Mouse (Mus musculus) brain, adult 2 months (tissue): ENCODE measurements around the gene Guca2b.

ENCODE experiments used
- DNase-seq: peaks from one replicate; pipeline ENCODE4 v3.0.0; 2011; ENCODE audit warnings: low read depth, low spot score

Guca2b gene

DNA sequence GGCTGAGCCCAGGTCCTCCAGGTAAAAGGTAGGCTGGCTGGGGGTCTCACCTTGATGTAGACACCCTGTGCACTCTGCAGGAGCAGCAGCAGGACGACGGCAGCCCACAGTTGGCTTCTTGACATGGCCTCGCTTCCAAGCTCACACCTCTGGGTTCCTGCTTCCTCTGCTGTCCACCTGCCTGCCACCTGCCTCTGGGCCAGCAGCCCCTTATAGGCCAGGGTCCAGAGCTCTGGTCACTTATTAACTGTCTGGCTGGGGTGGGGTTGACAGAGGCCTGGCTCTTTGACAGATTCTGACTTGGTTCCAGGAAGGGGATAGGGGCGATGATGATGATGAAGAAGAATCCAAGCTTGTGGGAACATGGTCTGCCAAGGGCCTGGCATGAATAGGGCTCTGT, at the start of gene Guca2b:
Gene Guca2b (minus strand): TSS at position 224 of the 400 bp plus-strand sequence.
- DNase-seq = no peak

DNA sequence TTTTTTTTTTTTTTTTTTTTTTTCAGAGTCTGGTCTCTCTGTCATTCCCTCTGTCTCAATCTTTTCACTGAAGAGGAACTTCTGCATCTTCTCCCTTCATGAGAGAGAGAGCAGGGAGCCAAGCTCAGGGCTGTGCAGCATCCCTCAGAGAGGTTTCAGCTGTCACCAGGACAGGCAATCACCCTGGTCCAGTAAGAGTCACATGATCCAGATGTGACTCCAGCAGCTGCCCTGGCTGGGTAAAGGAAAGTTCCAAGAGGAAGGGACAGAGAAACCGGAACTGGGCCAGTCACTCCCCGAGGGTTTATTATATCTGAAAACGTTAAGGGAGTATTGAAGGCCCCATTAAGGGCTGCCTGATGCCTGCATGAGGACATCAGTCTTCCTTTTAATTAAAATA, 49.0 kb upstream of the Guca2b start:
- no peak for DNase-seq

- no peak for DNase-seq
Observed at GRCm38 (mm10) chr4:119707326-119707725, 48.6 kb upstream of the Guca2b start.

DNA sequence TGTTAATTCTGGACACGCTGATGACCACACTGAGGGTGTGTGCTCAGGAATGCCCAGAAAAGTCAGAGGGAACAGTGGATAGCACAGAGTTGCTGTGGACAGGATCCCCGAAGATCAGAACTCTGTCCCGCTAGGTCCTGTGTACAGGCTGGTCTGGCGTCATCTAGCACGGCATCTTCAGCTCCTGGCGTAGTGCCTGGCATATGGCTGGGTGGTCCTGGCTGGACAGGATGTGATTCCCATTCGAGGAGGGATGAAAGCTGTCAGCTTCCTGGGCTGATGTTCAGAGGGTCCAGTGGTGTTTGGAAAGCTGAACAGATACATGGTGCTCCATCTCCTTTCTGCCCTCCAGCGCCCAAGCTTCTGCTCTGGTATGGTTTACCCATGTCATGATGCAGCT, 45.2 kb upstream of the Guca2b start:
- no peak for DNase-seq

- DNase-seq = no peak
Observed at GRCm38 (mm10) chr4:119701269-119701954, 42.7 kb upstream of the Guca2b start.

GRCm38 (mm10) chr4:119698339-119698738, 39.6 kb upstream of the Guca2b start:
- peak; percentile 35 for DNase-seq

- DNase-seq = no peak
Observed at GRCm38 (mm10) chr4:119685746-119686145, 27.0 kb upstream of the Guca2b start.

DNA sequence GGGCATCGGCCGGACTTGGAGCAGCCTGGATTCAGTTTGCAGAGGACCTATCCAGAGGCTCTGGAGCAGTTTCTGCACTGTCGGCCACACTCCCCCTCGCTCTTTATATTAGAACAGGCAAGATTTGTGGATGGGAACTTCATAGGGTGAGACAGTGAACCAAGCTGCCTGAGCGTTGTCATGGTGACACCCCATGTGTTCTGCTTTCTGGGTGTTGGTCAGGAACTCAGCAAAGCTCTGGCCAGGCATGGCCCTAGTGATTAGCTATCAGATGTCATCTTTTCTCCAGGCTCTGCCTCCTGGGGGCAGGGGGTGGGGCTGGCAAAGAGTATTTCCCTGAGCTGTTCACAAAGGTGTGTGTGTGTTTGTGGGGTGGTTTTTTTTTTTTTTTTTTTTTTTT, 23.8 kb upstream of the Guca2b start:
- peak; percentile 57 for DNase-seq

GRCm38 (mm10) chr4:119672685-119673084, 13.9 kb upstream of the Guca2b start:
- DNase-seq = peak; percentile 76

DNA sequence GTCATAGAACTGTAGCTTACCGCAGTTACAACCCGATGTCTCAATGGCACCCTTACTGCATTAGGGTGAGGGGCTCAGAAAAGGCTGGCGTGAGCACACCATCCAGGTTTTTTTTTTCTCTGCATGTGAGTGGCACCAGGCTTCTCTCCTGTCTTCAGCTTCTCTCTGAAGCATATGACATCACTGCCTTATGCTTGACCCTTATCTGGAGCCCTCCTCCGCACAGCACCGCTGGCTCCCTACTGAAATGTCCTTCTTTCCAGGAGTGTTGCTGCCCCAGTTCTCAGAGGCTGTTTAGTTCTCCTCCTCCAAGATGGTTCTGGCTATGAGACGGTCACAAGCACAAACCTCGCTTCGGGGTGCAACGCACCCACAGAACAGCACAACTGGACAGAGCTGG, 12.4 kb upstream of the Guca2b start:
- DNase-seq = no peak

DNA sequence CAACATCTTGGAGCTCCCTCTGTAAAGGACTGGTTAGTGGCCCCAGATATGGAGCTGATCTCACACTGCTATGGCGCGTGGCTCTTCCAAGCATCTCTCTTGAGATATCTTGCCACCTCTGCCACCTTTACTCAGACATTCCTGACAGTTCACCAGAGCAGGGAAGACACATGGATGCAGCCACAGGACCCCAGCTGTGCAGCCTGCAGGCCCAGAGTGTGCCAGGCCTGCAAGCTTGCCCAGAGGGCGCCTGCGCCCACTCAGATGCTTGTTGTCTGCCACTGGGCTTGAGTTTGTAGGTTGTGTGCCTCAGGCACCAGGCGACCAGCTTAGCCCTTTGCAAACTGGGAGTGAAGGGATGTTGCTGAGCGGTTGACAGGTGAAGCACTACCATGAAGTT, 12.0 kb upstream of the Guca2b start:
- DNase-seq = no peak

- no peak for DNase-seq
Observed at GRCm38 (mm10) chr4:119670210-119670555, 11.4 kb upstream of the Guca2b start.

DNA sequence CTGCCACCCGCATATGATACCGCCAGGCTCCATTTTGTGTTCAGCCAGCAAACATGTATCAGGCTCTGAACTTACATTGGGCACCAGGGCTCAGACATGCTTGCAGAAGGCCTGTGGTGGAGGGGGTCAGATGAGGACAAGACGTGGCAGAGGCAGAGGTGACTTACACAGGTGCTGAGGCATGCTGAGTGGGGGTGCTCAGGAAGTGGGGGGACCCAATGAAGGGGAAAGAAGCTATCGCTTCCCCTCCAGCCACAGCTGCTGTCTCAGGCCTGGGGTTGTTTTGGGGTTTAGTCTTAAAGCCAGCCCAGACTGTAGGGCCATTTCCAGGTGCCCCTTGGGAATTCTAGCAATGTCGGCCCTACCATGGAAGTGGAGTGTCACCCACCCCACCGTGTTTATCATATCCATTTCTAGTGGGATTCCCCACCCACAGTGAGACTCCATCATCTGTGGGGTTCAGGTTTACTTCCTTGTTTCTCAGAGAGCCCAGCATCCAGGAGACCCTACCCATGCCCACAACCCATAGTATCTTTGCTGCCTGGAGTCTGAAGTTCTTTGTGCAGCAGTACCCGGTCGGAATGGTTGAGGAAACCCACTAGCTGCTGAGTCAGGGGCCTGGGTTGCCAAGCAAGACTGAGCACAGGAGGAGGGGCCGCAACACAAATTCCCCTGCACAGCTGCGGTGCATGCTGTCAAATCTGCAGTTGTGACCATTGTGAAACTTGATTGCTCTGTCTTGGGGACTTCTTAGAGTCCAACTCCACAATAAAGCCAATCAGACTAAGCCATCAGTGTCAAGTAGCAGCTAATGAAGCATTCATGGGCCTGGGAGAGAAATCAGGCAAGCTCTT, 10.8 kb upstream of the Guca2b start:
- peak; percentile 56 for DNase-seq

DNA sequence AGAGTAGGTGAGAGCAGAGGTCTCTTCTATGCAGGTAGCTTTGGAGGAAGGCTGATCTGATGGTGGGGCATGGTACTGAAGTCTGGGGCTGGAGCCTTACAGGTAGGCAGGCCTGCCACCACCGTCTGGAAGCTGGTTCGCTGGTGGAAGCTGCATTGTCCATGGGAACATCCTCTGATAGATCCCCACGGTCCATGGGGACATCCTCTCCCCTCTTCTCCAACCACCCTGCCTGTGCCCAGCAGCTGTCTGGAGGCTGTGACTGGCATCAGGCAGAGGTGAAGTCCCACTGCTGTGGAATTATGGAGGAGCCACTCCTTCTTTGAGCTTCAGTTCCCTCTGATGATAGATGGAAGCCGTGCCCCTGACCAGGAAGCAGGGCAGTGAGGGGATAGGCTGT, 9.8 kb upstream of the Guca2b start:
- no peak for DNase-seq

GRCm38 (mm10) chr4:119668185-119668584, 9.4 kb upstream of the Guca2b start:
- no peak for DNase-seq

- DNase-seq = peak; percentile 70
Observed at GRCm38 (mm10) chr4:119667454-119667853, 8.7 kb upstream of the Guca2b start.

- no peak for DNase-seq
Observed at GRCm38 (mm10) chr4:119666116-119666515, 7.4 kb upstream of the Guca2b start.

GRCm38 (mm10) chr4:119665166-119665565, 6.4 kb upstream of the Guca2b start:
- no peak for DNase-seq

GRCm38 (mm10) chr4:119663409-119664095, 4.8 kb upstream of the Guca2b start:
- no peak for DNase-seq

GRCm38 (mm10) chr4:119662976-119663375, 4.2 kb upstream of the Guca2b start:
- DNase-seq = peak; percentile 85

- peak; percentile 36 for DNase-seq
Observed at GRCm38 (mm10) chr4:119662151-119662550, 3.4 kb upstream of the Guca2b start.

DNA sequence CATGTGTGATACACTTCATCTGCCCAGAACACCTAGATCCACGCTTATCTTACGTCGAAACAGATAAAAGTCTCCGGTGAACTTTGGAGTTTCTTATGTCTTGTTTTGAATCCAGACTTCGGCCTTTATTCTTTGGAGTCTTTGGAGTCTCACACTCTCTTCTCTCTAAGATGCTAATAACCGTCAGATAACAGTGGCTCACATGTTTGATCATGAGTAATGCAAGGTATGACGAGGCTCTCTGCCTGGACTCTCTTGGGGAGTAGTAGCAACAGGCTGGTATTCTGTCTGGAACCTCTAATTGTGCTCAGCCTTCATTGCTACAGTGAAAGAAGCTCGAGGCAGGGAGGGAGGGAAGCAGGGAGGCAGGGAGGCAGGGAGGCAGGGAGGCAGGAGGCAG, 1.3 kb upstream of the Guca2b start:
- DNase-seq = no peak

GRCm38 (mm10) chr4:119658246-119658645, 508 bp downstream of the Guca2b start:
- DNase-seq = no peak
